Mouse (Mus musculus) hindbrain, embryonic 12.5 days (tissue): ENCODE measurements around the gene Ppia. TPM values are rescaled to one million over a fixed set of nuclear protein-coding genes. Genes with fewer than 3 reads are reported as not detected.
A peak's percentile ranks its signal among the peaks of the same experiment; 100 is the strongest.

Experiments used
- ATAC-seq: fragments of 200-750 bp; cut with Nextera tagmentation; 2 replicates; pipeline ENCODE4 v1.8.0; 2017; ENCODE audit warnings: moderate TSS enrichment; ENCODE audit not compliant: low FRiP score
- H3K27ac ChIP-seq: fragments of 300-500 bp; sonication (generic); 2 replicates; pipeline ENCODE4 v1.5.1; 2016; ENCODE audit warnings: mild to moderate bottlenecking
- H3K27me3 ChIP-seq: fragments of 300-500 bp; sonication (generic); 2 replicates; pipeline ENCODE4 v1.6.1; 2016; ENCODE audit warnings: mild to moderate bottlenecking
- H3K36me3 ChIP-seq: fragments of 300-500 bp; sonication (generic); 2 replicates; pipeline ENCODE4 v1.6.1; 2016; ENCODE audit warnings: mild to moderate bottlenecking
- H3K4me1 ChIP-seq: fragments of 300-500 bp; sonication (generic); 2 replicates; pipeline ENCODE4 v1.6.1; 2016
- H3K4me2 ChIP-seq: fragments of 300-500 bp; sonication (generic); replicated peaks from 2 replicates; pipeline ENCODE4 v1.6.1; 2016; ENCODE audit warnings: mild to moderate bottlenecking
- H3K4me3 ChIP-seq: fragments of 300-500 bp; sonication (generic); 2 replicates; pipeline ENCODE4 v1.5.1; 2016; ENCODE audit warnings: mild to moderate bottlenecking
- H3K9ac ChIP-seq: fragments of 300-500 bp; sonication (generic); 2 replicates; pipeline ENCODE4 v1.6.1; 2016; ENCODE audit warnings: mild to moderate bottlenecking, moderate library complexity
- H3K9me3 ChIP-seq: fragments of 300-500 bp; sonication (generic); replicated peaks from 2 replicates; pipeline ENCODE4 v1.6.1; 2016; ENCODE audit warnings: mild to moderate bottlenecking
- WGBS: fragments of 180-500 bp; shearing (Covaris S2); methylation state at CpG from one replicate; pipeline ENCODE4 v1.1.7; 2016; 5-methylcytosine and 5-hydroxymethylcytosine counted together
- polyA plus RNA-seq: library from polyadenylated mRNA; unstranded; fragments of >200 nt; fragmentation: Nextera tagmentation; extraction: Ambion mirVana; gene quantifications from 2 replicates; pipeline ENCODE4 v1.2.1, GENCODE M21; 2016

Ppia gene
- polyA plus RNA-seq, 1 experiment from 2014 or later: 4,164 TPM

GRCm38 (mm10) chr11:6390376-6391053 is 24.7 kb upstream of the Ppia start:
- no peaks in the 10 kb centered on the region for H3K9me3 ChIP-seq
- H3K27ac ChIP-seq: no peak overlapping the region
- no peaks in the 10 kb centered on the region for H3K27me3 ChIP-seq
- peaks cover 37% of the 10 kb centered on the region for H3K4me1 ChIP-seq
- peak overlapping the region; percentile 96 for H3K9ac ChIP-seq
- peak overlapping the region; percentile 93 for H3K4me3 ChIP-seq
- H3K4me2 ChIP-seq: peak overlapping the region; percentile 73
- WGBS: 79% methylated on average over 8 of the region's 8 CpGs
- H3K36me3 ChIP-seq: peaks cover 29% of the 10 kb centered on the region
- no peak for ATAC-seq

GRCm38 (mm10) chr11:6391516-6392276 is 23.5 kb upstream of the Ppia start:
- H3K36me3 ChIP-seq: peaks cover 41% of the 10 kb centered on the region
- 0 out of 2 replicates have a peak overlapping the region, but pooled peaks have one; percentile 11 for H3K4me2 ChIP-seq
- peaks cover 39% of the 10 kb centered on the region for H3K4me1 ChIP-seq
- peak overlapping the region; percentile 38; the same call in 1 of the 2 replicates for H3K9ac ChIP-seq
- H3K4me3 ChIP-seq: 0 out of 2 replicates have a peak overlapping the region, but pooled peaks have one; percentile 4
- no peaks in the 10 kb centered on the region for H3K27me3 ChIP-seq
- 90% methylated on average over 8 of the region's 8 CpGs for WGBS
- no peak overlapping the region for H3K27ac ChIP-seq
- ATAC-seq: no peak
- H3K9me3 ChIP-seq: no peaks in the 10 kb centered on the region

GRCm38 (mm10) chr11:6392857-6393256 is 22.4 kb upstream of the Ppia start:
- Histone ChIP-seq H3K4me1 (peaks cover 39% of the 10 kb centered on the region), H3K27me3 (no peaks in the 10 kb centered on the region)
- 92% methylated on average over 6 of the region's 6 CpGs for WGBS

GRCm38 (mm10) chr11:6393866-6394265 is 21.4 kb upstream of the Ppia start:
- Histone ChIP-seq H3K36me3 (peaks cover 63% of the 10 kb centered on the region), H3K4me1 (peaks cover 39% of the 10 kb centered on the region), H3K4me2 (no peak overlapping the region), H3K27ac (0 out of 2 replicates have a peak overlapping the region, but pooled peaks have one; percentile 35), H3K9me3 (no peaks in the 10 kb centered on the region), H3K9ac (no peak overlapping the region), H3K4me3 (no peak overlapping the region), H3K27me3 (no peaks in the 10 kb centered on the region)
- ATAC-seq: no peak
- WGBS: 59% methylated on average over 1 of the region's 1 CpGs

More at GRCm38 (mm10) chr11:6392857-6393256, 22.4 kb upstream of the Ppia start:
- H3K9ac ChIP-seq: no peak overlapping the region
- no peak overlapping the region for H3K4me3 ChIP-seq
- H3K9me3 ChIP-seq: no peaks in the 10 kb centered on the region
- no peak for ATAC-seq
- no peak overlapping the region for H3K4me2 ChIP-seq
- H3K36me3 ChIP-seq: peaks cover 53% of the 10 kb centered on the region
- no peak overlapping the region for H3K27ac ChIP-seq

GRCm38 (mm10) chr11:6395565-6395964 is 19.7 kb upstream of the Ppia start:
- WGBS: 74% methylated on average over 5 of the region's 5 CpGs
- H3K27me3 ChIP-seq: no peaks in the 10 kb centered on the region
- no peak overlapping the region for H3K4me3 ChIP-seq
- peaks cover 80% of the 10 kb centered on the region for H3K36me3 ChIP-seq
- H3K9me3 ChIP-seq: no peaks in the 10 kb centered on the region
- no peak for ATAC-seq
- no peak overlapping the region for H3K4me2 ChIP-seq
- H3K4me1 ChIP-seq: peaks cover 32% of the 10 kb centered on the region
- H3K9ac ChIP-seq: no peak overlapping the region
- H3K27ac ChIP-seq: no peak overlapping the region

- ATAC-seq: no peak
- 96% methylated on average over 10 of the region's 10 CpGs for WGBS
- peaks cover 94% of the 10 kb centered on the region for H3K36me3 ChIP-seq
Observed at GRCm38 (mm10) chr11:6398141-6398540, 17.1 kb upstream of the Ppia start.

GRCm38 (mm10) chr11:6402515-6403510 is 12.4 kb upstream of the Ppia start:
- Histone ChIP-seq H3K4me2 (no peak overlapping the region), H3K36me3 (peaks cover 93% of the 10 kb centered on the region), H3K27me3 (no peaks in the 10 kb centered on the region), H3K9ac (no peak overlapping the region), H3K4me3 (no peak overlapping the region), H3K27ac (no peak overlapping the region), H3K4me1 (peaks cover 18% of the 10 kb centered on the region), H3K9me3 (no peaks in the 10 kb centered on the region)
- no peak for ATAC-seq
- WGBS: 84% methylated on average over 19 of the region's 19 CpGs

More at GRCm38 (mm10) chr11:6398141-6398540, 17.1 kb upstream of the Ppia start:
- Histone ChIP-seq H3K4me1 (peaks cover 17% of the 10 kb centered on the region; the same call in 1 of the 2 replicates), H3K4me2 (no peak overlapping the region), H3K9ac (no peak overlapping the region), H3K27ac (no peak overlapping the region), H3K9me3 (no peaks in the 10 kb centered on the region), H3K4me3 (no peak overlapping the region), H3K27me3 (no peaks in the 10 kb centered on the region)

- Histone ChIP-seq H3K4me1 (peaks cover 18% of the 10 kb centered on the region), H3K9me3 (no peaks in the 10 kb centered on the region), H3K4me2 (no peak overlapping the region), H3K27ac (no peak overlapping the region), H3K9ac (no peak overlapping the region), H3K27me3 (no peaks in the 10 kb centered on the region), H3K4me3 (no peak overlapping the region), H3K36me3 (peaks cover 82% of the 10 kb centered on the region)
- ATAC-seq: no peak
- 91% methylated on average over 5 of the region's 5 CpGs for WGBS
Observed at GRCm38 (mm10) chr11:6403830-6404405, 11.3 kb upstream of the Ppia start.

GRCm38 (mm10) chr11:6404699-6405566 is 10.3 kb upstream of the Ppia start:
- WGBS: 90% methylated on average over 9 of the region's 9 CpGs
- peaks cover 72% of the 10 kb centered on the region for H3K36me3 ChIP-seq
- peaks cover 18% of the 10 kb centered on the region for H3K4me1 ChIP-seq
- 0 out of 2 replicates have a peak overlapping the region, but pooled peaks have one; percentile 19 for H3K9ac ChIP-seq
- H3K4me2 ChIP-seq: no peak overlapping the region
- ATAC-seq: no peak
- no peak overlapping the region for H3K4me3 ChIP-seq
- H3K27ac ChIP-seq: peak overlapping the region; percentile 79
- H3K9me3 ChIP-seq: no peaks in the 10 kb centered on the region
- H3K27me3 ChIP-seq: no peaks in the 10 kb centered on the region

- Histone ChIP-seq H3K9ac (0 out of 2 replicates have a peak overlapping the region, but pooled peaks have one; percentile 33), H3K36me3 (peaks cover 65% of the 10 kb centered on the region), H3K4me2 (no peak overlapping the region), H3K27me3 (no peaks in the 10 kb centered on the region), H3K9me3 (no peaks in the 10 kb centered on the region), H3K4me3 (no peak overlapping the region), H3K27ac (peak overlapping the region; percentile 79), H3K4me1 (peaks cover 21% of the 10 kb centered on the region)
- no peak for ATAC-seq
- 70% methylated on average over 4 of the region's 4 CpGs for WGBS
Observed at GRCm38 (mm10) chr11:6405591-6406081, 9.6 kb upstream of the Ppia start.
